Mouse (Mus musculus) left cerebral cortex, postnatal 10 days (tissue): ENCODE results near the gene Vmn2r61. TPM values are rescaled to one million over a fixed set of nuclear protein-coding genes. Genes with fewer than 3 reads are reported as not detected.

ENCODE experiments used
- DNase-seq, 2 experiments: peaks; one replicate each; pipeline ENCODE4 v3.0.0; 2021 to 2022; ENCODE audit warnings: low spot score in 2 of 2, mixed read lengths in 1 of 2; ENCODE audit errors: extremely low spot score in 1 of 2
- intact Hi-C: fragments of 180-260 bp; cut with DNase I; formaldehyde crosslinking; loops from one replicate; pipeline ENCODE4 v1.15.1; 2025
- total RNA-seq, 2 experiments: library from RNA; stranded (reverse); gene quantifications; 2 replicates each; pipeline ENCODE4 v1.2.3; 2021

Gene Vmn2r61
- total RNA-seq, result not detected

GRCm38 (mm10) chr7:42259753-42260152, at the start of gene Vmn2r61:
Gene Vmn2r61 (plus strand): TSS chr7:42260053.
- intact Hi-C loops, result no loop called here
- DNase-seq, result no peak

Other genes with a start within 250 kb of the Vmn2r61 start
- gene Vmn2r59, start 201.0 kb upstream of the Vmn2r61 start, total RNA-seq, result not detected
- under 1 TPM; 0.04 to 0.08 TPM for gene Vmn2r60, start 152.3 kb upstream of the Vmn2r61 start, total RNA-seq
- gene 4933421I07Rik, start 188.1 kb downstream of the Vmn2r61 start, total RNA-seq, result not detected
- 10 to 100 TPM; 15.4 to 16.2 TPM for gene Zfp141, start 245.7 kb downstream of the Vmn2r61 start, total RNA-seq